Mouse (Mus musculus) ES-E14 (cell line): ENCODE results near the gene Fbxo31.

ENCODE experiments used
- CHD2 ChIP-seq: IDR thresholded peaks from 2 replicates; pipeline ENCODE4 v1.6.1; 2014; ENCODE audit warnings: mild to moderate bottlenecking, low read depth, low read length, inconsistent platforms
- MAFK ChIP-seq: IDR thresholded peaks from 2 replicates; pipeline ENCODE4 v1.6.1; 2014; ENCODE audit warnings: mild to moderate bottlenecking, low read depth, low read length, inconsistent platforms; ENCODE audit not compliant: insufficient read depth

DNA sequence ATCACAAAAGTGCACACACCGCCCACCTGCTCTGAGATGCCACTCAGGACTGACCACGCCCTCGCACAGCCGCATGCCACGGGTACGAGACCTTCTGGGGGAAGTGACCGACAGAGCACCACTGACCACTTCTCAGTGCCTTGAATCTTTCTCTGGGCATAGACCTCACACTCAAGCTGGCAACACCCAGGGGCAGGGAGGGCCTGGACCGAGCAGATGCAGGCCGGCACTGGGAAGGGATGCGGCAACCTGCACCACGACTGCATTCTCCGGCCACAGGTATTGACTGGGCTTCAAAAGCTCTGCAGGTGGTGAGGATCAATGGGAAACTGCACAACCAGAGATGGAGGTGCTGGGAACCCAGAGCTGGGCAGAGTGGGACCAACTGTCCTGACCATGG lies 23.8 kb upstream of the Fbxo31 start:
- TF ChIP-seq CHD2: no peak
- TF ChIP-seq MAFK: no peak
